Mouse (Mus musculus) small intestine, adult 2 months (tissue): ENCODE measurements around the gene Muc3.

Experiments
- CTCF ChIP-seq: fragments of 200-500 bp; IDR thresholded peaks from 2 replicates; pipeline ENCODE4 v1.5.1; 2012; ENCODE audit warnings: low read depth, mild to moderate bottlenecking, control low read depth, inconsistent platforms, low read length, moderate library complexity, mixed read lengths; ENCODE audit not compliant: insufficient replicate concordance, insufficient read length; ENCODE audit errors: extremely low read depth
- POLR2A ChIP-seq: fragments of 200-500 bp; IDR thresholded peaks from 2 replicates; pipeline ENCODE4 v1.6.1; 2012; ENCODE audit warnings: low read depth, mild to moderate bottlenecking, control low read depth, inconsistent platforms, low read length, moderate library complexity

GRCm38 (mm10) chr5:137152623-137153022, 3.5 kb upstream of the Muc3 start:
- no peak for TF ChIP-seq POLR2A
- TF ChIP-seq CTCF, result no peak
